Mouse (Mus musculus) left cerebral cortex, adult 8-10 months (tissue): ENCODE results near the gene Efcab3. TPM values are rescaled to one million over a fixed set of nuclear protein-coding genes. Genes with fewer than 3 reads are reported as not detected.
"Not testable (repeated sequence)": the region's sequence is repeated elsewhere in the genome, so short reads cannot be mapped to it uniquely, and the experiment has no call there.

ENCODE experiments used
- DNase-seq, 2 experiments: peaks; one replicate each; pipeline ENCODE4 v3.0.0; 2022; ENCODE audit warnings: low spot score in 2 of 2
- total RNA-seq, 4 experiments: library from RNA; stranded (reverse); gene quantifications; 2 replicates each; pipeline ENCODE4 v1.2.4; 2022

Gene Efcab3
- under 1 TPM; 0.56 to 0.70 (median 0.66) TPM for total RNA-seq

DNA sequence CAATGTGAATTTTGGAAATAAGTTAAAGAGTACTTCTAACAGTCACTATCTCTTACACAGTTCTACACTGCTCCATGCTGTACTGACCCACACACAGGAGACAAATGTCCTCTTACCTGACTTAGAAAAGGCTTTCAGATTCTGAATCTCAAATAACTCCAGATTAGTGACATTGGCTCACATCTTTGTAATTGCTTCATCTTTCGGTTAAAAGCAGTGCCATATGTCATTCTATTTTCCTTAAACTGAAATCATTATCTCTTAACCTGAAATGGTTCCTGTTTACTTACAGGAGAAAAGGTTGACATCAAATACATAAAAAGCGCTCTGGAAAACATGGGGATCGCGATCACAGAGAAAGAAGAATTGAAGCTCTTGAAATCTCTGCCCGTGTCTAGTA lies at the start of gene Efcab3:
Gene Efcab3, plus strand, starts transcription at position 301 of the 400 bp plus-strand sequence.
- DNase-seq, result no peak

DNA sequence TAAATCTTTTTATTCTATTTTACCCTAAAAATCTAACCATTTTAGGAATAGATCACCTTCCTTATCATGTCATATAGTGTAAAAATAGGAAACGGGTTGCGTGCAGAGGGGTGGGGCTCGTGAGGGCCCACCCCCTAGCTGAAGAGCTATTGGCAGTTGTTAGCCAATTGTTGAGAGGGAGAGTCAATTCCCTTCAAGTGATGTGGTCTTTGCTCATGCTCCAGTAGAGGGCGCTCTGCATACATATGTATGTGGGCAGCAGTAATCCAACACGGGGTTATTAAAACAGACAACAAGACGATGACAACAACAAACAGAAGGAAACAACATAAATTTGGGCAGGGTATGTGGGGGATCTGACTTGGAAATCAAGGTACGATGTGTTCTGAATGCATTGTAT lies 42.3 kb upstream of the Efcab3 start:
- no peak for DNase-seq

DNA sequence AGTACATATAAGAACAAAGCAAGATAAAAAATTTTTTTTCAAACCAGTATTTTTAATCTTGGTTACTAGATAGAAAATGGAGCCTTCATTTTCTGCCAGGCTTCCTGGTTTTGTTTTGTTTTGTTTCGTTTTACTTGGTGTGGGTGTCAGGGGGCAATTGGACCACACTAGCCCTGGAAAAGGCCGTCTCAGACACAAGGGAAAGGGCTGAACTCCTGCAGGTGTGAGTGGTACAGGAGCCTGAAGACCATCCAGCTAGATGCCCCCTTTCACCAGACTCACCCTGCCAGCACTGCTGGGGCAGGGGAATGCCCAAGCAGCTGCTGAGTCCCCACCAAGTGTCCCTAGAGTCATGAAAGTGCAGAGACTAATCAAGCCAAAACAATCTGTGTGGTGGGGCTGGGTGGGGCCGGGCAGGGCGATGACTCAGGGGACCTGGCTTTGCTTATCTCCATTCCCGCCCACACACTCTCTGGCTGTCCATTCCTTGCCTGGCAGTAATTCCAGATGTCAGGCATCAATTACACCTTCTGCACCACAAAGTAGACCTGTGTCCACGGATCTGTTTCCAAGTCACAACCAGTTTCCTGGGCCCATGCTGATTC lies 34.5 kb upstream of the Efcab3 start:
- DNase-seq, result no peak

DNA sequence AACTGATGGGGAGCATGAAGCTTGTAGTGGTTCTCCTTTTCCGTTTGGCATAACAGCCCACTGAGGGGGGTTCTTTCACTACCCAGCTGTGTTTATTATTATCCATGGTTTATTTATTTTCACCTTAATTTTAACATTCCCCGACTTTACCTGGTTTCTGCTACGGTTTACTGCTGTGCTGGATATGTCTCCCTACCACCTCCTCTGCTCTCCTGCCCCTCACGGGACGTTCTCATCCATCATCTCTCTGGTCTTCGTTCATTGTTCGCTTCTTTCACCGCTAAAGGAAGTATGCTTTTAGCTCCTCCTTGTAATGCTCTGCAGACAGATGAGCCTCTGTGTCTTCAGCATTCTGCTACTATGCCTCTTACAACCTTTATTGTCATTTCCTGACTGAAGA lies 33.9 kb upstream of the Efcab3 start:
- DNase-seq, result no peak

GRCm38 (mm10) chr11:105030229-105030628 lies 33.2 kb upstream of the Efcab3 start:
- DNase-seq, result no peak

GRCm38 (mm10) chr11:105031103-105031502 lies 32.3 kb upstream of the Efcab3 start:
- no peak for DNase-seq

- DNase-seq, result no peak
These were observed 28.3 kb upstream of the Efcab3 start for GRCm38 (mm10) chr11:105035081-105035480.

DNA sequence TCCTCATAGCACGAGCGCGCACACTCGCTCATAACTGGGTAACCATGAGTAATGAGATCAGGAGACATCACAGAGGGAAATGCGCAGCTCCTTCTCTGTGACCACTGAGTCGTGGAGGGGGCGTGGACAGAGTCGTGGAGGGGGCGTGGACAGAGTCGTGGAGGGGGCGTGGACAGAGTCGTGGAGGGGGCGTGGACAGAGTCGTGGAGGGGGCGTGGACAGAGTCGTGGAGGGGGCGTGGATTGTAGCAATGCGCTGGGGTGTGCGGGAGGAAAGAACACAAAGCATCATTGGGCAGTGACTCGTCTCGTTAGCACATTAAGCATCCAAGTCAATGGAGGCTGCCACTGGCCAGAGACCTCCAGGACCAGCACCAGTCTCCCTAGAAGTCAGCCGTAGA lies 49.1 kb downstream of the Efcab3 start:
- DNase-seq, result not testable (repeated sequence)

- DNase-seq, result no peak
These were observed 54.4 kb downstream of the Efcab3 start for GRCm38 (mm10) chr11:105117814-105118213.

GRCm38 (mm10) chr11:105120551-105121061 lies 57.2 kb downstream of the Efcab3 start:
- DNase-seq, result no peak

GRCm38 (mm10) chr11:105121792-105122191 lies 58.4 kb downstream of the Efcab3 start:
- not testable (repeated sequence) for DNase-seq

DNA sequence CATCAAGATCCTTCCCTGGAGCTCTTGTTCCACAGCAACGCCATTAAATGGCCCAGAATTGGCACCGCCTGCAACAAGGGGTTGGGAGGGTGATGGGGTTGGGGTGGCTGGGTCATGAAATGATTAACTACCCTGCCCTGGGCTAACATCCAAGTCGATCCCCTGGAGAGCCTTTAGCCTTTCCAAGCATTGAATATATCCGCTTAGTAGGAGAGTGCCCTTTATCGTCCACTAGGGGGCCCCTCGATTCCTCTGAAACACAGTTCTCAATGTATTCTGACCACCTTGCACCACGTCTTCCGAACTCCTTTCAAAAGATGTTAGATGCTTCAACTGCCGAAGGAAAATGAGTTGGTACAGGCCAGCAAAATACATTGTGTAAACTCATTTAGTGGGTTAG lies 60.6 kb downstream of the Efcab3 start:
- DNase-seq, result no peak

- peak; percentile 67 to 73 for DNase-seq
These were observed 62.5 kb downstream of the Efcab3 start, which contains the start of gene Mettl2 for GRCm38 (mm10) chr11:105125735-105126519. TSS of gene Mettl2 (plus strand) at chr11:105126425.

DNA sequence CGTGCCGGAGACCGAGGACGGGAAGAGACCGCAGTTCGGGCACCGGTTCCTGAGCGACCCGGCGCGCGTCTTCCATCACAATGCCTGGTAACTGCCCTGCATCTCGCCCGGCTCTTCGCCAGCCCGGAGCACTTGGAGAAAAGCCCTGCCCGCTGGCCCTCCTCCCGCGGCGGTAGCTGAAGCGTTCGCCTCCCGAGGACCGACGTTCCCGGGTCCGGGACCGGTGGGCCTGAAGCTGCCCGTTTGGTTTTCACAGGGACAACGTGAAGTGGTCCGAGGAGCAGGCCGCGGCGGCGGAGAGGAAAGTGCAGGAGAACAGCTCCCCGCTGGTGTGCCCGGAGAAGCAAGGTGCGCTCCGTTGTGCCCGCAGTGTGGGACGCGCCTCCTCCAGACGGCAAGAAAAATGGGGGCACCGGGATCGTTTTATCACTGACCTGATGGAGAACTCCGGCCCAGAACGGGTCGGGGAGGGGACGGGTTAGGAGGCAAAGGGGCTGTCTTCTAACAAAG lies 63.2 kb downstream of the Efcab3 start:
- no peak for DNase-seq

- DNase-seq, result no peak
These were observed 72.3 kb downstream of the Efcab3 start for GRCm38 (mm10) chr11:105135692-105136091.

GRCm38 (mm10) chr11:105137255-105137654 lies 73.9 kb downstream of the Efcab3 start:
- not testable (repeated sequence) for DNase-seq

- DNase-seq, result not testable (repeated sequence)
These were observed 77.1 kb downstream of the Efcab3 start for GRCm38 (mm10) chr11:105140512-105140911.

DNA sequence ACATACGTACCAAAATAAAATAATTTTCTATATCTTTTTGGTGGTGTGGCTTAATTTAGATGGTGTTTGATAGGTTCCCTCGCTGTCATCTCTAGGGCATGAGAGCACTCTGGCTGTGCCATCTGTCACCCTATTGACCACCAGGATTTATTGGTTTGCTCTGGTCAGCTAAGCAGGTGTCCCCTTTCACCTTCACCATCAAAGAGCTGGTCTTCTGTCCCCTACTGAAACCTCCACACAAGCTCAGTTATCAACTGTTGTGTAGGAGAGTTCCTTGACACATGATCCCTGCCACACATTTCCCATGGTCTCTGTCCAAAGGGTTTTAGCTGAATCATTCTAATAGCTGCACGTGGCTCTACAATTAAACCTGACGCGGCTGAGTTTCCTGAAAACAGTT lies 77.7 kb downstream of the Efcab3 start:
- DNase-seq, result no peak

GRCm38 (mm10) chr11:105143564-105143963 lies 80.2 kb downstream of the Efcab3 start:
- DNase-seq, result no peak

DNA sequence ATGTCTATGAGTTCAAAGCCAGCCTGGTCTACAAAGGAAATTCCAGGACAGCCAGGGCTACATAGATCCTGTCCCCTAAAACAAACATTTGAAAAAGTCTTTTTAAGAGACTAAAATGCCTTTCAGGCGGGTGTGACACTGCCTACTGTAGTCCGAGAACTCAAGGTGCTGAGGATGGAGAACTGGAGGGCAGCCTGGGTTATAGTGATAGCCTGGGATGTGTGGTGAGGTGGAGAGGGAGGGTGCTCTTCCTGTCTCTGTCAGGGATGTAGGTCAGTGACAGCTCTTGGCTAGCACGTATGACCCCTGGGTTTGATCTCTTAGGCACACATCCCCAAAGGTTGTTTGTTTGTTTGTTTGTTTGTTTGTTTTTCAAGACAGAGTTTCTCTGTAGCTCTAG lies 80.7 kb downstream of the Efcab3 start:
- no peak for DNase-seq

- DNase-seq, result no peak
These were observed 81.3 kb downstream of the Efcab3 start for GRCm38 (mm10) chr11:105144508-105145210.

GRCm38 (mm10) chr11:105145211-105145610 lies 81.8 kb downstream of the Efcab3 start:
- DNase-seq, result no peak
